Mouse (Mus musculus) liver, adult 2 months (tissue): ENCODE measurements around the gene Timp2.

Source experiments
- CTCF ChIP-seq: fragments of 200-500 bp; IDR thresholded peaks from 2 replicates; pipeline ENCODE4 v1.5.1; 2011; ENCODE audit warnings: low read depth, low read length, control low read depth
- POLR2A ChIP-seq: fragments of 200-500 bp; IDR thresholded peaks from 2 replicates; pipeline ENCODE4 v1.6.1; 2011; ENCODE audit warnings: low read length, control low read depth; ENCODE audit not compliant: insufficient read depth; ENCODE audit errors: extremely low read depth

- TF ChIP-seq CTCF (no peak), POLR2A (no peak)
Observed at GRCm38 (mm10) chr11:118328511-118328910, 27.0 kb downstream of the Timp2 start.
